Mouse (Mus musculus) kidney, adult 2 months (tissue): Measurements from ENCODE around the gene Hist1h2bc. TPM values are rescaled to one million over a fixed set of nuclear protein-coding genes. Genes with fewer than 3 reads are reported as not detected.
"Not testable (repeated sequence)": the region's sequence is repeated elsewhere in the genome, so short reads cannot be mapped to it uniquely, and the experiment has no call there.

Source experiments
- DNase-seq: peaks from one replicate; pipeline ENCODE4 v3.0.0; 2021
- H3K27ac ChIP-seq: fragments of 200-500 bp; 2 replicates; pipeline ENCODE4 v1.5.1; 2012; ENCODE audit warnings: low read depth, low read length, control low read depth, inconsistent platforms; ENCODE audit not compliant: insufficient read depth
- H3K27me3 ChIP-seq: fragments of 200-500 bp; replicated peaks from 2 replicates; pipeline ENCODE4 v1.6.1; 2012; ENCODE audit warnings: mild to moderate bottlenecking, moderate library complexity, low read length, inconsistent platforms; ENCODE audit not compliant: control insufficient read depth, insufficient read depth
- H3K36me3 ChIP-seq: fragments of 200-500 bp; 2 replicates; pipeline ENCODE4 v1.6.1; 2012; ENCODE audit warnings: mild to moderate bottlenecking, moderate library complexity, low read length, inconsistent platforms; ENCODE audit not compliant: control insufficient read depth, insufficient read depth
- H3K4me1 ChIP-seq: fragments of 200-500 bp; 2 replicates; pipeline ENCODE4 v1.6.1; 2011; ENCODE audit warnings: low read length; ENCODE audit not compliant: control insufficient read depth, insufficient read depth
- H3K4me3 ChIP-seq: fragments of 200-500 bp; 2 replicates; pipeline ENCODE4 v1.5.1; 2011; ENCODE audit warnings: mild to moderate bottlenecking, low read depth, low read length, control low read depth; ENCODE audit not compliant: insufficient read depth
- CTCF ChIP-seq: fragments of 200-500 bp; conservative IDR thresholded peaks from 2 replicates; pipeline ENCODE4 v1.5.1; 2011; ENCODE audit warnings: low read depth, mild to moderate bottlenecking, control low read depth, low read length, moderate library complexity, mixed read lengths; ENCODE audit not compliant: insufficient read depth, insufficient read length
- POLR2A ChIP-seq: fragments of 200-500 bp; IDR thresholded peaks from one replicate; pipeline ENCODE4 v1.6.1; 2011; ENCODE audit warnings: low read depth, low read length, control low read depth
- WGBS: fragments of 180-500 bp; shearing (Covaris S2); methylation state at CpG from one replicate; pipeline ENCODE4 v1.1.7; 2018; 5-methylcytosine and 5-hydroxymethylcytosine counted together
- polyA plus RNA-seq: library from polyadenylated mRNA; depleted of rRNA; stranded (reverse); fragments of >200 nt; gene quantifications from 2 replicates; pipeline ENCODE4 v1.2.3, GENCODE M21; 2012; rRNA removed

Gene Hist1h2bc
- polyA plus RNA-seq, result 473 and 571 TPM in 2 replicates

DNA sequence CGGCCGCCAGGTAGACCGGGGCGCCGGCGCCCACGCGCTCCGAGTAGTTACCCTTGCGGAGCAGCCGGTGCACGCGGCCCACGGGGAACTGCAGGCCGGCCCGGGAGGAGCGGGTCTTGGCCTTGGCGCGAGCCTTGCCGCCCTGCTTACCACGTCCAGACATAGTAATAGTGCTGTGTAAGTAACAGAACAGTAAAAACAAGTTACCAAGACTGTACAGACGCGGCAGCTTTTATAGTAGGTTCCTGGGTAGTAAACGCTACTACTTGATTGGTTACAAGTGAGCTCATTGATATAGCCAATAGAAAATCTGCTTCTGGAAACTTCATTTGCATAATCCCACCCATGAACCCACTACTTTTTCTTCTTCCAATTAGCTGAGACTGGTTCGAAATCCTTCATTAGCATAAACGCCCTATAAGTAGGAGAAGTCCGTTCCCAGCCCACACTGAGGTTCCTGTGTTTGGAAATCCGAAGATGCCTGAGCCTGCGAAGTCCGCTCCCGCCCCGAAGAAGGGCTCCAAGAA lies at the start of gene Hist1h2bc, which contains the start of gene Hist1h2ac:
Gene Hist1h2bc (plus strand): TSS at position 445 of the 527 bp plus-strand sequence.
Gene Hist1h2ac (minus strand): TSS at position 194 of the 527 bp plus-strand sequence.
- TF ChIP-seq CTCF, result no peak
- H3K36me3 ChIP-seq, result no peaks in the 10 kb centered on the region
- peak within 1 kb of the TSS; percentile 90 for H3K4me3 ChIP-seq
- peaks cover 10% of the 10 kb centered on the region for H3K4me1 ChIP-seq
- under 1% methylated on average over 31 of the region's 32 CpGs for WGBS
- H3K27ac ChIP-seq, result peak within 1 kb of the TSS; percentile 93
- no peaks in the 10 kb centered on the region for H3K27me3 ChIP-seq
- peak; percentile 97 for DNase-seq

DNA sequence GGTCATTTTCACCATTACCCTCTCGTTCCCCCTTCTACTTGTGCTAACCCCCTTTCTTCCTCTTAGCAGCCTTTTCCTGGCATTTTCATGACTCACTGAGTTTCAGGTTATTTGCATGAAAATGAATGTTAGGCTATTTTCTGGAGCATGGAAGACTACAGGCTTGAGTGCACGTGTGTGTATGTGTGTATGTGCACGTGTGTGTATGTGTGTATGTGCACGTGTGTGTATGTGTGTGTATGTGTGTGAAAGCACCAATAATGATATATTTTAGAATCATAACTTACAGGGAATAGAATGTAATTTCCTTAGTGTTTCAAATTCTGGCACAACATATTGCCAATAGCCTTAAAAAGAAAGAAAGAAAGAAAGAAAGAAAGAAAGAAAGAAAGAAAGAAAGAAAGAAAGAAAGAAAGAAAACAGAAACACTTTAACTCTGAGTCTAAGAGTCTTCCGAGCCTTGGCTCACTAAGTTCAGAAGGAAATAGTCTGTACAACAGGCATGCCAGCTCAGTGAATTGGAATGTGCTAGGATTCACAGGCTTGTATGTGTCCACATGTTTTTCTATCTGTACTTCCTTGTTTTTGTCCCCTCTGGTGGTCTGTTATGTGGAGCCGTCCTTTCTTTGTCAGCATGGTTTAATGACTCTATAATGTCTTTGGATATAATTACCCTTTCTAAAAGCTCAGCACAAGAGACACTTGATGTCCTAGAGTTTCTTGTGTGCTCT lies 24.2 kb upstream of the Hist1h2bc start:
- WGBS, result 41% methylated on average over 6 of the region's 6 CpGs
- Histone ChIP-seq H3K27ac (no peak overlapping the region), H3K4me3 (no peak overlapping the region), H3K4me1 (no peaks in the 10 kb centered on the region), H3K27me3 (no peaks in the 10 kb centered on the region), H3K36me3 (no peaks in the 10 kb centered on the region)
- DNase-seq, result no peak
- TF ChIP-seq POLR2A, result no peak
- TF ChIP-seq CTCF, result no peak

DNA sequence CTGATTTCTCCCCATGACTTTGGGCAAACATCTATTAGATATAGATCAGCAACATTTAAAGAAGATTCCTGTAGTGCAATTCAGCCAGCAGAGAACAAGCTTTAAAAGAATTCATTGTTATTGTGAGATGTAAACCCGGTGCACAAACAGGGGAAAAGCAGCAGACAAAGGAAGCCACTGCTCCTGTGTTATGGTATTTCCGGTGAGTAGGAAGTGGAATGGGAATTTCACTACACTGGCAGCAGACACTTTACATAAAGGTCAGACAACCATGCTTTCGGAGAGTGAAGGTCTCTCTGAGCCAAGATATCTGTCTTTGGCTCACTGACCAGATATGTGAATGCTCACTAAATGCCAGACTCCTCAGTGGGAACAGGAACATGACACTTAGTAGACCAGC lies 21.5 kb upstream of the Hist1h2bc start:
- Histone ChIP-seq H3K4me3 (no peak overlapping the region), H3K27ac (no peak overlapping the region), H3K27me3 (no peaks in the 10 kb centered on the region), H3K36me3 (no peaks in the 10 kb centered on the region), H3K4me1 (no peaks in the 10 kb centered on the region)
- TF ChIP-seq POLR2A (no peak), CTCF (no peak)
- DNase-seq, result no peak
- 63% methylated on average over 3 of the region's 3 CpGs for WGBS

DNA sequence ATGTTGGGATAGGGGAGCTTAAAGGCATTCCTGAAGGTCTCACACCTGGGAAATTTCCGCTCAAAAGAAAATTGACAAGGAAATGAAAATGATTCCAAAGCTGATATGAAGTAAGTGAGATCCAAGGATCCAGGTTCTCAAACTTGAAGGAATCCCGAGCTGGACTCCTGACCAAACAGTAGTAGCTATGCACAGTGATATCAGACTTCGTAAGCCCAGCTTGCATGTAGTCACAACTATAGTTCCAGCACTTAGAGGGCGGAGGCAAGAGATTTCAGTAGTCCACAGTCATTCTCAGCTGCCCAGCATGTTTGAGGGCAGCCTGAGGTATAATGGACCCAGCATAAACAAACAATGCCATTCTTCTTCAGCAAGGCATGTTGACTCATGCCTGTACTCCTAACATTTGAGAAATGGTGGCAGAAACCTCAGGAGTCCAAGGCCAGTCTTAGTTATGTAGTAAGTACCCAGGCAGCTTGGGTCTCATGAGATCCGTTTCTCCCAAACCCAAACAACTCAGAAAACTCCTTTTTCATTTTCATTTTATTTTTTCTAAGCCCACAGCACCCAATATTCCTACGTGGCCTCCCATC lies 1.9 kb upstream of the Hist1h2bc start:
- H3K4me3 ChIP-seq, result no peak overlapping the region
- DNase-seq, result no peak
- no peaks in the 10 kb centered on the region for H3K27me3 ChIP-seq
- WGBS, result 93% methylated on average over 6 of the region's 6 CpGs
- TF ChIP-seq CTCF (no peak), POLR2A (no peak)
- no peak overlapping the region for H3K27ac ChIP-seq
- H3K4me1 ChIP-seq, result peaks cover 3% of the 10 kb centered on the region; the same call in 1 of the 2 replicates
- H3K36me3 ChIP-seq, result no peaks in the 10 kb centered on the region

DNA sequence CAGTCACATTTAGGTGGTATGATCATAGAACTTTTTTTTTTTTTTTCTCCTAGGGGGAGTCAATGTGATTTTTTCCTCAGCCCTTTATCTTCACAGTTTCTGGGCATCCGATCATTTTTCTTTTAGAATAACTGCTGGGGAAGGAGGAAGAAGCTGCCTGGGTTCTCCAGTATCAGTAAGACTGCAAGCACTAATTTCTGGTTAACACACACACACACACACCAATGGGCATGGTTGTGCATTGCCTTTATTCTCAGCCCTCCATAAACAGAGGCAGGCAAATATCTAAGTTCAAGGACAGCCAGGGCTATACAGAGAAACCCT lies 1.4 kb upstream of the Hist1h2bc start:
- WGBS, result 89% methylated on average over 1 of the region's 1 CpGs
- TF ChIP-seq CTCF (no peak), POLR2A (no peak)
- no peak for DNase-seq
- Histone ChIP-seq H3K27ac (no peak overlapping the region), H3K4me1 (peaks cover 3% of the 10 kb centered on the region; the same call in 1 of the 2 replicates), H3K4me3 (no peak overlapping the region), H3K36me3 (no peaks in the 10 kb centered on the region), H3K27me3 (no peaks in the 10 kb centered on the region)

DNA sequence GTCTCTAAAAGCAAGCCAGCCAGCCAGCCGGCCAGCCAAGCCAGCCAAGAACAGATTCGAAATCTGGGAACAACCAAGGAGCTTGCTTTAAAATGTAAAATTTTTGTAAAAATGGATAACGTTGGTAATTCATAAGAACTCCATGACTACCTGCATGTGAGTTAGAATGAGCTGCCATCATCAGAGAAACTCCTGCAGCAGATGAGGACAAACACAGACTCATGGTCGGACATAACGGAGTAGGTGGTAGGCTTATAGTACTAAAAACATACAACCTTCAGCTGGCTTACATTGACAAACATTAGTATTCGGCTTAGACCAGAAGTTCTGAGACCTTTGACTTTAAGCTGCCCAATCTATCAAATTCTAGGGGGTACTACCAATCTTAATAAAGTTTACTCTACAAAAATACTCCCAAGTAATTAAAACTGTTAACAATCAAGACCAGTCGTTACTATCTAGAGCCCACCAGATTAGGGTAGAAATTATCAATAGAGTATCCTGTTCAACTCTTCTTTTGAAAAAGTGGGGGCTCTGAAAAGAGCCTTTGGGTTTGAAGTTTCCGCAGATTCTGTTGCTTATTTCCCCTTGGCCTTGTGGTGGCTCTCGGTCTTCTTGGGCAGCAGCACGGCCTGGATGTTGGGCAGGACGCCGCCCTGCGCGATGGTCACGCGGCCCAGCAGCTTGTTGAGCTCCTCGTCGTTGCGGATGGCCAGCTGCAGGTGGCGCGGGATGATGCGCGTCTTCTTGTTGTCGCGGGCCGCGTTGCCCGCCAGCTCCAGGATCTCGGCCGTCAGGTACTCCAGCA lies 848 bp upstream of the Hist1h2bc start:
- DNase-seq, H3K4me1 ChIP-seq, H3K36me3 ChIP-seq, H3K27ac ChIP-seq, H3K27me3 ChIP-seq: not testable (repeated sequence)
- WGBS, result 20% methylated on average over 16 of the region's 30 CpGs
- H3K4me3 ChIP-seq, result peak overlapping the region; percentile 22; the same call in 1 of the 2 replicates

DNA sequence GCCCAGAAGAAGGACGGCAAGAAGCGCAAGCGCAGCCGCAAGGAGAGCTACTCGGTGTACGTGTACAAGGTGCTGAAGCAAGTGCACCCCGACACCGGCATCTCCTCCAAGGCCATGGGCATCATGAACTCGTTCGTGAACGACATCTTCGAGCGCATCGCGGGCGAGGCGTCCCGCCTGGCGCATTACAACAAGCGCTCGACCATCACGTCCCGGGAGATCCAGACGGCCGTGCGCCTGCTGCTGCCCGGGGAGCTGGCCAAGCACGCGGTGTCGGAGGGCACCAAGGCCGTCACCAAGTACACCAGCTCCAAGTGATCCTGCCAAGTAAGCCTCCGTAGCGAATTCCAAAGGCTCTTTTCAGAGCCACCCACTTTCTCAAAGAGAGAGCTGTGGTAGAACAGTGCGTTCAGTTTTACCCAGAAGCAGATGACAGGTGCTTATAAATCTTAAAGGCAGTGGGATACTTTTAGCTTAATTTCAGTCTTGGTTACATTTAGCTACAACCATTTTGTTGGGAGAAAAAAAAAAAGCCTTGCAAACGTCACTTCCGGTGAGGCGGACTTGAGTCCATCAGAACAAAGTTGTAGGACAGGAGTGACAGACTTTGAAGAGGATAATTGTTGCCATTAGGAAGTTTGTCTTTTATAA lies 421 bp downstream of the Hist1h2bc start:
- not testable (repeated sequence) for H3K27me3 ChIP-seq, H3K36me3 ChIP-seq
- H3K4me1 ChIP-seq, result peaks cover 10% of the 10 kb centered on the region
- H3K27ac ChIP-seq, result peak overlapping the region; percentile 79
- WGBS, result 0% methylated on average over 20 of the region's 37 CpGs
- peak overlapping the region; percentile 56 for H3K4me3 ChIP-seq
- peak; percentile 82 for DNase-seq
